Comparison of ENCODE assay signal across 11 mouse cellular contexts in genomic region chr5:149403386-149403785, GRCm38 (mm10). TPM values are rescaled to one million over a fixed set of nuclear protein-coding genes. Genes with fewer than 3 reads are reported as not detected.
DNase-seq lines count a peak whose midpoint lies in the region; ATAC-seq and TF ChIP-seq lines count a peak whose summit lies in the region.
"Had no signal": no experiment of that assay in that cellular context is flagged by ENCODE, and none has a peak within 500 bp of the region (broad histone marks: within the 10 kb centered on the region; RNA-seq: fewer than 3 reads in every experiment).

No protein-coding gene starts in this region.

- H3K4me2 ChIP-seq in kidney, embryonic 14.5 days (replicated peaks; ENCODE audit: low read depth, low read length) = no peak overlapping the region
- no peak overlapping the region for H3K4me2 ChIP-seq in limb, embryonic 14.5 days (replicated peaks; ENCODE audit: low read depth, low read length, severe bottlenecking)
- H3K4me2 ChIP-seq: limb, embryonic 15.5 days had no signal

- no peak overlapping the region for H3K4me3 ChIP-seq in kidney, embryonic 14.5 days (ENCODE audit: low read length)
- no peak overlapping the region for H3K4me3 ChIP-seq in brown adipose tissue, adult 24 weeks (ENCODE audit: insufficient read depth, low read depth, low read length)
- H3K4me3 ChIP-seq in limb, embryonic 14.5 days (replicated peaks; ENCODE audit: low read length) = no peak overlapping the region
- H3K4me3 ChIP-seq: limb, embryonic 15.5 days had no signal

- ATAC-seq in kidney, embryonic 14.5 days (ENCODE audit: low FRiP score, low TSS enrichment) = no peak
- ATAC-seq in limb, embryonic 14.5 days (ENCODE audit: low FRiP score, low read depth) = peak; percentile 62; the same call in 1 of the 2 replicates
- ATAC-seq in erythroblast, adult 5-6 weeks (replicated peaks; ENCODE audit: low FRiP score, poor library complexity, severe bottlenecking) = no peak

- H3K27ac ChIP-seq in kidney, embryonic 14.5 days (ENCODE audit: low read depth, low read length) = no peak overlapping the region
- H3K27ac ChIP-seq in brown adipose tissue, adult 24 weeks (replicated peaks; ENCODE audit: low read depth, low read length) = peak overlapping the region; percentile 65
- no peak overlapping the region for H3K27ac ChIP-seq in limb, embryonic 14.5 days (replicated peaks; ENCODE audit: low read depth, low read length)
- H3K27ac ChIP-seq: limb, embryonic 15.5 days had no signal

- no peak overlapping the region for H3K9ac ChIP-seq in kidney, embryonic 14.5 days (ENCODE audit: low read depth, low read length)
- H3K9ac ChIP-seq in limb, embryonic 14.5 days (ENCODE audit: low read depth, low read length, severe bottlenecking) = no peak overlapping the region
- H3K9ac ChIP-seq: limb, embryonic 15.5 days had no signal

- no peaks in the 10 kb centered on the region for H3K27me3 ChIP-seq in kidney, embryonic 14.5 days (ENCODE audit: control insufficient read depth, insufficient read depth, low read length)
- no peaks in the 10 kb centered on the region for H3K27me3 ChIP-seq in limb, embryonic 14.5 days (ENCODE audit: control insufficient read depth, insufficient read depth, low read length)
- H3K27me3 ChIP-seq: limb, embryonic 15.5 days had no signal

- H3K36me3 ChIP-seq in kidney, embryonic 14.5 days (ENCODE audit: control insufficient read depth, insufficient read depth, low read length) = no peaks in the 10 kb centered on the region
- no peaks in the 10 kb centered on the region for H3K36me3 ChIP-seq in limb, embryonic 14.5 days (ENCODE audit: control insufficient read depth, insufficient read depth, low read length)
- H3K36me3 ChIP-seq: limb, embryonic 15.5 days had no signal

- peak; percentile 63 for DNase-seq in adrenal gland, adult 2 months
- no peak for DNase-seq in adrenal gland, adult 18-20 months (ENCODE audit: low spot score in 2 of 2)
- peak; percentile 33 for DNase-seq in kidney, postnatal 10 days
- peak; percentile 71 for DNase-seq in limb, embryonic 14.5 days (ENCODE audit: low spot score)
- DNase-seq in left cerebral cortex, postnatal 14 days (ENCODE audit: low spot score in 2 of 2) = no peak
- DNase-seq: cerebellum, postnatal 25 days; right cerebral cortex, postnatal 14 days had no signal

- WGBS in kidney, embryonic 14.5 days = 66% methylated on average over 5 of the region's 5 CpGs
- 47% methylated on average over 5 of the region's 5 CpGs for WGBS in limb, embryonic 14.5 days

- H3K4me1 ChIP-seq in kidney, embryonic 14.5 days (ENCODE audit: control insufficient read depth, insufficient read depth, low read length) = no peaks in the 10 kb centered on the region
- H3K4me1 ChIP-seq in brown adipose tissue, adult 24 weeks (ENCODE audit: control insufficient read depth, insufficient read depth, insufficient read length, low read length) = peaks cover 3% of the 10 kb centered on the region; the same call in 1 of the 2 replicates
- H3K4me1 ChIP-seq in limb, embryonic 14.5 days (ENCODE audit: control insufficient read depth, insufficient read depth, low read length) = peaks cover 10% of the 10 kb centered on the region

- H3K9me3 ChIP-seq in kidney, embryonic 14.5 days (ENCODE audit: control insufficient read depth, low read length) = peaks cover 7% of the 10 kb centered on the region; the same call in 1 of the 2 replicates
- H3K9me3 ChIP-seq in limb, embryonic 14.5 days (ENCODE audit: control insufficient read depth, low read length) = 0 out of 2 replicates have a peak, but pooled peaks cover 5% of the 10 kb centered on the region
- H3K9me3 ChIP-seq: limb, embryonic 15.5 days had no signal

- no peak for TF ChIP-seq POLR2A in limb, embryonic 14.5 days (IDR thresholded peaks at IDR 0.05; ENCODE audit: borderline replicate concordance, extremely low read depth, insufficient read depth, insufficient read length)

- intact Hi-C loops in left cerebral cortex, postnatal 14 days (cut with DNase I) = no loop called here

RNA-seq across cellular contexts. Expression of gene Medag, which starts 8.2 kb away (rescaled TPM):
- total RNA-seq in adrenal gland, adult 2 months (2021) = 1 to 10 TPM; 3.4 to 8.8 TPM
- polyA plus RNA-seq in adrenal gland, adult 2 months (2012; rRNA removed) = 4.1 and 4.6 TPM in 2 replicates
- total RNA-seq in adrenal gland, adult 18-20 months (2021) = 10 to 100 TPM in 1 of 2 experiments, 1 to 10 TPM in 1; 2.3 to 11.8 TPM
- polyA plus RNA-seq in kidney, embryonic 14.5 days (2014; fragmentation: Nextera tagmentation; extraction: Ambion mirVana) = 0.18 TPM in 1 of 2 replicates, not detected in the other
- polyA plus RNA-seq in brown adipose tissue, adult 24 weeks (2012; ENCODE audit: insufficient read depth, insufficient read length, missing spikeins) = 6.2 and 12.4 TPM in 2 replicates
- polyA plus RNA-seq in limb, embryonic 14.5 days (2012; rRNA removed) = 3.5 and 3.8 TPM in 2 replicates
- polyA plus RNA-seq in limb, embryonic 14.5 days (2014; fragmentation: Nextera tagmentation; extraction: Ambion mirVana) = 2.6 and 3.1 TPM in 2 replicates
- 1 to 10 TPM; 6.6 to 8.5 TPM for total RNA-seq in left cerebral cortex, postnatal 14 days (2021)
- not detected in 2 replicates for total RNA-seq in erythroblast, adult 5-6 weeks (2015; ENCODE audit: low replicate concordance)
- total RNA-seq in erythroblast, adult 5-6 weeks (2017; ENCODE audit: low replicate concordance) = not detected in 2 replicates

RNA-seq across cellular contexts. Expression of gene Tex26, which starts 36.1 kb away (rescaled TPM):
- under 1 TPM in 1 of 2 experiments, not detected in 1; 0.31 TPM for total RNA-seq in adrenal gland, adult 2 months (2021)
- polyA plus RNA-seq in adrenal gland, adult 2 months (2012; rRNA removed) = not detected in 2 replicates
- total RNA-seq in adrenal gland, adult 18-20 months (2021) = not detected
- polyA plus RNA-seq in kidney, embryonic 14.5 days (2014; fragmentation: Nextera tagmentation; extraction: Ambion mirVana) = 0.19 and 0.26 TPM in 2 replicates
- not detected in 2 replicates for polyA plus RNA-seq in brown adipose tissue, adult 24 weeks (2012; ENCODE audit: insufficient read depth, insufficient read length, missing spikeins)
- 0.20 and 0.50 TPM in 2 replicates for polyA plus RNA-seq in limb, embryonic 14.5 days (2012; rRNA removed)
- 0.36 and 0.44 TPM in 2 replicates for polyA plus RNA-seq in limb, embryonic 14.5 days (2014; fragmentation: Nextera tagmentation; extraction: Ambion mirVana)
- not detected for total RNA-seq in left cerebral cortex, postnatal 14 days (2021)
- not detected in 2 replicates for total RNA-seq in erythroblast, adult 5-6 weeks (2015; ENCODE audit: low replicate concordance)
- not detected in 2 replicates for total RNA-seq in erythroblast, adult 5-6 weeks (2017; ENCODE audit: low replicate concordance)

Comparison
In these comparisons a context has a peak if more than half of its experiments do, and no peak if none do; other contexts are left out.
1. DNase-seq: peak in adrenal gland, adult 2 months (single experiment), kidney, postnatal 10 days (single experiment) and limb, embryonic 14.5 days (single experiment); none in adrenal gland, adult 18-20 months (0 of 2) and left cerebral cortex, postnatal 14 days (0 of 2).